Mouse (Mus musculus): ENCODE results near the gene Gm29666.

Gm29666 gene

DNA sequence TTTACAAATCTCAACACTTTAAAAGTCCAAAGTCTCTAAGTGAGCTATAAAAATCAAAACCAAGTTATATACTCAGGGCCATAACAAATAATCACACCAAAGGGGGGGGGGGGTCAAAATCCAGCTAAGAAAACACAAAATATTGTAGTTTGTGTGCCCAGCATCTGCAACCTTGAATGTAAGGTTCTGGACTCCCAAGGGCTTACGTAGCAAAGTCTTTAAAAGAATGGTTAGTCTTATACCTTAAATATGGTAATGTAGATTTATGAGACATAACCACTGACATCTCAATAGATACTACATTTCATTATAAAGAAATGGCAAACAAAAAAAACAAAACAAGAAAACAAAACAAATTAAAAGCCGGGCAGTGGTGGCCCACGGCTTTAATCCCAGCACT is at the start of gene Gm29666:
Gene Gm29666, minus strand, starts transcription at position 101 of the 400 bp plus-strand sequence.
- no peak for DNase-seq (ENCODE audit: low spot score)

GRCm38 (mm10) chr15:84968534-84968933 is 48.7 kb upstream of the Gm29666 start:
- no peak for DNase-seq (ENCODE audit: low spot score)

GRCm38 (mm10) chr15:84965575-84966360 is 45.9 kb upstream of the Gm29666 start:
- DNase-seq (ENCODE audit: low spot score) = peak; percentile 88

DNA sequence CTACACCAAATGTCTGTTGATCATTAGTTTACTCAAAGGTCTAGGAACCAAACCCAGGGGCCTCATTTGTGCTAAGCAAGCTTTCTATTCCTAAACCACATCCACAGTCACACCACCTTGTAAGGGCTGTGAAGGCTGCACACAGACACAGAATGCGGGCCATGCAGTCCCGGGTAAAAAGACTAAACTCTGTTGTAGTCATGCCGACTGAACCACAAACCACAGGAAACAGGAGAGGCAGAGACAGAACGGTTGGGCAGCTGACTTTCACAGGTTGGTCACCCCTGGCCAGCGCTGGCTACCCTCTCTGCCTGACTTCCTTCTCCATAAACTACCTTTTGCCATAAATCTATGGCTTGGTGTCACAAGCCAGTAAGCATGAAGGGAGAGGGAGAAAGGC is 44.9 kb upstream of the Gm29666 start:
- DNase-seq (ENCODE audit: low spot score) = no peak

- DNase-seq (ENCODE audit: low spot score) = no peak
Observed at GRCm38 (mm10) chr15:84962518-84962917, 42.7 kb upstream of the Gm29666 start.

DNA sequence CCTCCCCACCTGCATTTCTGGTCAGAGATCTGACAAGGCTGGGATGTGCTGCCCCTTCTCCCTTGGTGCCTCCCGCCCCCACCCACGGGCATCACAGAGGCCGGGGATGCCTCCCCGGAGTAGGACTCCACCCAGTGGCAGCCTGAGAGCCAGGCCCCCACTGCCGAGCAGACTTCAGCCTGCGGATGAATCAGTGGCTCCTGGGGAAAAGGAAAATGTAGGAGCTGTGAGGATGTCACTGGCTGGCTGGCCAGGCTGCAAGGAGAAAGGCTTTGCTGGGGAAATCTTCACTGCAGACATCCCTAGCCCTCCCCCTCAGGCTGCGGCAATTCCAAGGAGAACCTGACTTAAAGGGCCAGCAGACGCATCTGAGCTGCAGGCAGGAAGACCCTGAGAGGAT is 40.9 kb upstream of the Gm29666 start:
- no peak for DNase-seq (ENCODE audit: low spot score)

DNA sequence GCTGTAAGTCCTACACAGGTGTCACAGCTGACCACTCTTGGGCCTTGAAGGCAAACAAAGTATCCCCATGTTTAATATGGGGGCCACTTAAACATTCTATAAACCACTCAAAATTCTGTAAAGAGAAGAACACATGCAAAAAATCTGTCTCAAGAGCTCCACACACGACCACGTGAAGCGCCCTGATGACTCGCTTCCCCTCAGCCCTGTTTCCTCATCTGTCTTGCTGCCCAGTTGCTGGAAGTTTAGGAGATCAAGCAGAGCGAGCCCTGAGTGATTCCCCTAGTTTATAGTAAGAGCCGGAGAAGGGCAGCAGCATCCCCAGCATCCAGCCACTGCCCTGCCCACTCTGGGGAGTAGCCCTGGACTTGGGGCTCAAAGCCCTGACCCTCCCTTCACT is 40.1 kb upstream of the Gm29666 start:
- no peak for DNase-seq (ENCODE audit: low spot score)

DNA sequence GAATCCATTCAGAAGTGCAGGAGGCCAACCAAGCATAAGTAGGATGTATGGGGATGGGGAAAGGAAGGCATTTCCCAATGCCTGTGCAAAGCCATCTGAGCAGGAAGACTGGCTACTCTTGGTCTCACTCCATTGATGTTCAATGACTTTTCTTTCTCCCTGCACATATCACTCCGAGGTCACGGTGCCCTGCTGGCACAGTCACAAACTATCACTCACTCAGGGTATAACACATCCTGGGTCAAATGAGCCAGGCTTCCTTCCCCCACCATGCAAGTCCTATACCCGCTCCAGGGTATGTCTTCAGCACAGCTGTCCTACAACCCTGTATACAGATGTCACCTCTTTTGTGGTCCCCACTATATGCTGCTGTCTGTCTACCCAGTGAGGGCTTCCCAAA is 38.5 kb upstream of the Gm29666 start:
- DNase-seq (ENCODE audit: low spot score) = no peak

DNA sequence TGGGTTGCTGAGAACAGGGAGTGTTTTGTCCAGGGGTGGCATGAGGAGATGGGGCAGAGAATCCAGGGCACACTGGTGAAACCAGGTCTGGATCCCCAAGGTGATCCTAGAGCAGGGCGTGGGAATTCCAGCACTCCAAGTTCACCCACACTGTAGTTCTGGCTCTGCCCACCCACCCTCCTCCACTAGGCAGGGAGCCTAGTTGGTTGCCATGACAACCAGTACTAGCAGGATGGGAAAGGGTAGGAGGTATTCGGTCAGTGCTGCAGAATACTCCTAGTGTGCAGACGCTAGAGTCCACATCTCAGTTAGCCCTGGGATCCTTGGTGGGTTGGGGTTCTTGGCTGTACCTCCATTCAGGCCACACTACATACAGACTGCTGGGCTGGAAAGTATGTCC is 38.0 kb upstream of the Gm29666 start:
- no peak for DNase-seq (ENCODE audit: low spot score)

GRCm38 (mm10) chr15:84953259-84953658 is 33.4 kb upstream of the Gm29666 start:
- no peak for DNase-seq (ENCODE audit: low spot score)

DNA sequence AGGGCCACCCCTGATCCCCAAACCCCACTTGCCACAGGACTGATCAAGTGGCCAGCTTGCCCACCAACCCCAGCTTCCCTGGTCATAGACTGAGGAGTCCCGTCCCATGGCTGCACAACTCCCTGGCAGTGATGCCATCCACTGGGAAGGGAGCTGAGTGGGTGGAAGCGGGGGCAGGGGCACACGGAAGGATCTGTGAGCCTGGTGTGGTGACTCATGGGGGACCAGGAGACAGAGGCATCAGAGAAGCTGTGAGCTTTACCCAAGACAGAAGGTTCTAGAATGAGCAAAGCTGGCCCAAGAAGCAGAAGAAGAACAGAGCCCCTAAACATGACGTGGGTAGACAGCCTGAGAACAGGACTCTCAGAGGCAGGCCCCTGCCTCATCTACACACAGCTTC is 30.2 kb upstream of the Gm29666 start:
- no peak for DNase-seq (ENCODE audit: low spot score)

DNA sequence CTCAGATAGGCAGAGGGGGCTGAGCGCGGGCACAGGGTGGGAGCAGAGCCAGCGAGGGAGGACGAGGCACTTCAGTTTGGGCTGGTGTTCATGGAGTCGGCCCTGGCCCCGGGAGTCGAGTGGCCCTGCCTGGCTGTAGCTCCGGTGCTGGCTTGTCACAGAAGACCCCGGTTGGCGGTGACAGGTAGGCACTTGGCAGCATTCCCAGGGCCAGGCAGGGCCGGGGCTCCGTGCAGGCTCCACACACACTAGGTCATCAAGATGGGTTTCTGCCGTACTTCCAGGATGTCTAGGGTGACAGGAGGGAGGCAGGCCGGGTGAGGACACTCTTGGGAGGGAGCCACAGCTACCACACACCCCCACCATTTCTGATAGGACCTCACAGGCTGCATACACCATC is 29.2 kb upstream of the Gm29666 start:
- no peak for DNase-seq (ENCODE audit: low spot score)

GRCm38 (mm10) chr15:84944319-84944718 is 24.5 kb upstream of the Gm29666 start:
- DNase-seq (ENCODE audit: low spot score) = no peak

DNA sequence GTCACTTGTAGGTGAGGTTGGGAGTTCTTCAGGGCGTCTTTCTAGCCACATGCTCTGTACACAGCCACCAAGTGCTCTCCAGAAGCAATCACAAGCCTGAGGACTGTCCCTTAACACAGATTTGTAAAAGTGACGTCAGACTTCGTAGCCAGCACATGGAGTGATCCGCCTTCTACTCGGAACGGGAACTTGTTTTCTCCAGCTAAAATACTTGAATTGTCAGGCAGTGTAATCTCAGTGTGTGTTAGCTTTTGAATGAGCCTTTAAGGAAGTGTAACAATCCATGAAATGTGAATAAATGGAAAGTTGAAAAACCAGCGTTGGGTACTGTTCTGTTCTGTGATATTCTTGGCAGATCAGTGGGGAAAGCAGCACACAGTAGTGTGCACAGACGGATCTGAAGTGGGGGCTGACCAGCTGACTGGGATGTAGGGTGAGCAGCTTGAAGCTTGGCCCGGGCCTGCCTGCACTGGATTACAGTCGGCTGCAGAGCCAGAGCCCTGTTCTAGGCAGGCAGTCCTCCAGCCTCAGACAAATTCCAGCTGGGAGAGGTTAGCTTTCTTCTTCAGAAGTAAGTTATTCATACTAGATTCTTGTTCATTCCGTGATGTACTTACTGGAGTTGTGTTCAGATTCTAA is 22.9 kb upstream of the Gm29666 start:
- DNase-seq (ENCODE audit: low spot score) = no peak

GRCm38 (mm10) chr15:84940102-84940501 is 20.3 kb upstream of the Gm29666 start:
- DNase-seq (ENCODE audit: low spot score) = no peak

DNA sequence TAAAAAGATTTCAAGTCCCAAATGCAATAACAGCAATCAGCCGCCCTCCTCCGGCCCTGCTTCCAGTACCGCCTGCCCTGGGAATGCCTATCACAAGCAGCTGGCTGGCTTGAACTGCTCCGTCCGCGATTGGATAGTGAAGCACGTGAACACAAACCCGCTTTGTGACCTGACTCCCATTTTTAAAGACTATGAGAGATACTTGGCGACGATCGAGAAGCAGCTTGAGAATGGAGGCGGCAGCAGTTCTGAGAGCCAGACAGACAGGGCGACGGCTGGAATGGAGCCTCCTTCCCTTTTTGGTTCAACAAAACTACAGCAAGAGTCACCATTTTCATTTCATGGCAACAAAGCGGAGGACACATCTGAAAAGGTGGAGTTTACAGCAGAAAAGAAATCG is 15.1 kb upstream of the Gm29666 start:
- no peak for DNase-seq (ENCODE audit: low spot score)

DNA sequence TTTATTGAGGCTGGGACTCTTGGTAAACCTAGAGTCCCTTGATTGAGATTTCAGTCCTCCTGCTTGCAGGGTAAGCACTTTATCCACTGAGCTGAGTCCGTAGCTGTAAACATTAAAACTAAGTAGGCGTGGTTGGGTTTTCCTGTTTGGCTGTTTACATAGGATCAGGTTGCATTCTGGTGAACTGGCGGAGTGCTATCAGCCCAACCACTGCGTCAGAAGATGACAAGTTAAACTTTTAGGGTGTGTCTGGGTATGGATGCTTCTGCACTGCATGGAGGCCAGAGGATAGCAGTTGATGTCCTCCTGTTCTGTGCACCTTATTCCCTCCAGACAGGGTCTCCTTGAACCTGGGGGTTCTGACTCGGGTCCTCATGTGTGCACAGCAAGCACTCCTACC is 12.5 kb upstream of the Gm29666 start:
- no peak for DNase-seq (ENCODE audit: low spot score)

- no peak for DNase-seq (ENCODE audit: low spot score)
Observed at GRCm38 (mm10) chr15:84925495-84926018, 5.7 kb upstream of the Gm29666 start.

DNA sequence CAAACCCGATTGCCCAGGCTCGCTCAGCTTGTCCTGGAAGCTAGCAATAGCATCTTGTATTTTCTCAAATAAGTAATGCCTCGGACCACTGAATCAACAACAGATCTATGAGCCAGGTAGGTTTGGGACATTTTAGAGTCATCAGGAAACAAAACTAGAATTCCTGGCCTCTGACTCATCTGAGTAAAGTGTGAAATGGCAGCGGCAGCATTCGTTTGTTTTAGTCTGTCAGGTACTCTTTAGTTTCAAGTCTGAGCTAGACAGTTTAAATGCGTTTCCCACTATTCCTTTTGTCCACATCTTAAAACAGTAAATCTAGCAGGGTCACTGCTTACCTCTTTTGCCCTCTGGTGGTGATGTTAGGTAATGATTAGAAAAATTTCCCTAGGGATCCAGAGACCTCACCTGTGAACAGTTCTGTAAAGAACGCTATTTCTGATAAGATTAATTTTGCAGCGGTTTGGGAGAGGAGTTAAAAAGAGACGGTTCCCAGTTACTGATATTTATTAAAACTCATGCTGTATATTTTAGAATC is 5.0 kb upstream of the Gm29666 start:
- no peak for DNase-seq (ENCODE audit: low spot score)

DNA sequence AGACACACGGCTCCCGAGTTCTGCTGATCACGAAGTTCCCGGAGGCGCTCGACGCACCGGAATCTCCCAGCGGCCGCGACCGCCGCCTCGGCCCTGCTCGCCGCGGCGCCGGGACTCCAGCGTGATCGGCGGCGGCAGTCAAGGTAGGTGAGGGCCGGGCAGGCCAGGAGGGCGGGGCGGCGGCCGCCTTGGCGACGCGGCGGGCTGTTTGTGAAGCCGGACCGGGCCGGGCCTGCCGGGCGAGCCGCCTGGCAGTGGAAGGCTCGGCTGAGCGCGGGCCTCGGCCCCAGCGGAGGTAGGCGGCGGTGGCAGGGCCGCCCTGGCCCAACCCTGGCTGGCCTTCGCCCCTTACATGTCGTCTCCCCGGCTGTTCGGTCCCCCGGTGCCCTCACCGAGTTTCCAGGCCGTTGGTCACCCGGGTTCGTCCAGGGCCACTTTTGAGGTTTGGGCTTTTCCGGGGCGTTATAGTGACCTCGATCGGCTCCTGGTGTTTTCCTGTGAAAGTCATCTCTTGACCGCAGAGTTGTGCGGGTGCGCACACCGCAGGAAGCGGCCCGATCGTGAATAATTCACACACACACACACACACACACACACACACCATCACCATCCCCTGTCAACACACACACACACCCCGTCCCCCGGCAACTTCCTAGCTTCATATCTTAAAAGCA is 3.8 kb upstream of the Gm29666 start:
- no peak for DNase-seq (ENCODE audit: low spot score)

GRCm38 (mm10) chr15:84922884-84923507 is 3.2 kb upstream of the Gm29666 start, which contains the start of gene Nup50:
TSS of gene Nup50 (plus strand) at chr15:84923411.
- DNase-seq (ENCODE audit: low spot score) = peak; percentile 100

DNA sequence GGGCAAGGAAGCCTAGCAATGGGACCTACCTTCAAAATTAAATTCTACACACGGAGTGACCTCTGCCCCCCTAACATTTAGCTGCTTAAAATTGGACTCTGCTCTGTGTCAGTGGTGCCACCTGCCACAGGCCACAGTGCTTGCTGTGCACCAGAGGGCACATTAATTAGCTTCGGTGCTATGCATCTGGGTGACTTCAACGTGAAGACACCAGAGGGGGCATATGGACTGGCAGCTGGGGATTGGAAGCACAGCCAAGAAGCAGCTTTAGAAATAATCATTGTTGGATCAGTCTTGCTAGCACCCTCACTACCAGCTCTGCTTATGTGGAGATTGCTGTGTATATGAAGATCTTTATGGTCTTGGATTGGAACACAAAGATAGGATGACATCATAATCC is 6.6 kb downstream of the Gm29666 start:
- no peak for DNase-seq (ENCODE audit: low spot score)

All from testis, postnatal 10 days (tissue).